Mouse (Mus musculus) layer of hippocampus, postnatal 36 days (tissue): ENCODE results near the gene Ajuba. TPM values are rescaled to one million over a fixed set of nuclear protein-coding genes. Genes with fewer than 3 reads are reported as not detected.
A peak's percentile ranks its signal among the peaks of the same experiment; 100 is the strongest.
"Not testable (repeated sequence)": the region's sequence is repeated elsewhere in the genome, so short reads cannot be mapped to it uniquely, and the experiment has no call there.

Experiments used
- DNase-seq, 2 experiments: peaks; one replicate each; pipeline ENCODE4 v3.0.0; 2022
- total RNA-seq, 2 experiments: library from RNA; stranded (reverse); gene quantifications; 2 replicates each; pipeline ENCODE4 v1.2.3; 2021

Gene Ajuba
- 1 to 10 TPM in 1 of 2 experiments, under 1 TPM in 1; 0.95 to 1.5 TPM for total RNA-seq

DNA sequence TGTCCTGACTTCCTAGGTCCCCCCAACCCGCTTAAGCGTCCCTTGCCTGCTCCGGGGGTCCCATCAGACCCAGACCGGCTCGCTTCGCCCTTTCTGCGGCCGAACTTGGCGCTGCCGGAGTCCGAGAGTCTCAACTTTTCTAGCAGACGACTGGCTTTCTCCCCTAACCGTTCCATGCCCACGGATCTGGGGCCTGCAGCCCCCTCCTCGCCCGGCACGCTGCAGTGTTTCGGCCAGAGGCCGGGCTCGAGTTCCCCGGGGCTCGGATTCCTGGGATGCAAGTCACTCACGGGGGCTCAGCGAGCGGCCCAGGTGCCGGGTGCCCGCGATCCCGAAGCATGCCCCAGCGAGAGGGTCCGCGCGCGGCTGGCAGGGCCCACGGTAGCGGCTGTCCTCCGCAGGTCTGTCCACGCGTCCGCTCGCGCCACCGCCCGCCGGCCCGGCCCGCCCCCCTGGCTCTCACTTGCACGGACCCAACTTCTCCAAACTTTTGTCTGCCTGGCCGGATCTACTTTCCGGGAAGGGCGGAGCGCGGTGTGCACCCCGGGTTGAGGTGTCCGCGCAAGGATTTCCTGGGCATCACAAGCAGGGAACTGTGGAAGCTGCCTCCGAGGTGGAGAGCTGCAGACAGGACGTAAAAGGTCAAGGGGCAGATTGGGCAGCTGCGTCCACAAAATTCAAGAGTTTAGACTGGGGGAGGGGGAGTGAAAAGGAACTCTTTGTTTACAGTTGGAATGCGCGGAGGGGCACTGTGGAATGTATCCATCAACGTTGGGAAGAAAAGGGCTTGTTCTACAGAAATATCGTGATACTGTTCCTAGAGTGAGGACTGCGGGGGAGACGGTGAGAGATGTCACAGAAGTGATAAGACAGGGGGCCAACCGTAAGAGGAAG is at the start of gene Ajuba:
Ajuba (minus strand) TSS at position 470 of the 894 bp plus-strand sequence.
- peak; percentile 67 to 71 for DNase-seq

DNA sequence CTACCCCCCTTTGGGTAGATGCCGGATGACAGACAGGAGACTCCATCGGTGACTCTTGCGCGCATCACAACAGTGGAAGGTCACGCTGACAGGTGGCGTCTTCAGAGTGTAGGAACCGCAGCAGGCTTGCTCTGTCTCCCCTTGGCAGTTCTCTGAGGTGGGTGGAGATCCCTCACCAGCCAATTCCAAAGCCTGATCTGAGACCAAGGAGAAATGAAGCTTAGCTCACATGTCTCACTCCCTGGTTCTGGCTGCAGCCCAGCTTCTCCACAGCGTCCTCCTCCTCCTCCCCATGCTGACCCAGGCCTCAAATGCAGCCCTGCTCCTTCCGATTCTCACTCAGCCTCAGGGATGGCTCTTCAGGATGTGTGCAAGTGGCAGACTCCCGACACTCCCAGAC is 47.6 kb upstream of the Ajuba start:
- no peak for DNase-seq

DNA sequence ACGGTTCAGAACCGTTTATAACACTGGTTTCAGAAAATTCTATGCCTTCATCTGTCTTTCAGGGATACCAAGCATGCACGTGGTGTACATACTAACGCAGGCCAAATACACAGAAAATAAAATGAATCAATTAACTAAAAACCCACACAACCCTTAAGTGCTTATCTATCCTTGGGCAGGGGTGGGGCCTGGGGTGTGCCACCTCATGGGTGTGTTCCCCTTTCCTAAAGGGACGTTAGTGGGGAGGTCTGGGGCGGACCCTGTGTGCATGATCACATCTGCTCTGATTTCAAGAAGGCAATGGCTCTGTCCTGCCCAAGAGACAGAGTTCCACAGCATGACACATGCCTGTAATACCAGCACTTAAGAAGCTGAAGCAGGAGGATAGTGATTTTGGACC is 46.0 kb upstream of the Ajuba start:
- no peak for DNase-seq

DNA sequence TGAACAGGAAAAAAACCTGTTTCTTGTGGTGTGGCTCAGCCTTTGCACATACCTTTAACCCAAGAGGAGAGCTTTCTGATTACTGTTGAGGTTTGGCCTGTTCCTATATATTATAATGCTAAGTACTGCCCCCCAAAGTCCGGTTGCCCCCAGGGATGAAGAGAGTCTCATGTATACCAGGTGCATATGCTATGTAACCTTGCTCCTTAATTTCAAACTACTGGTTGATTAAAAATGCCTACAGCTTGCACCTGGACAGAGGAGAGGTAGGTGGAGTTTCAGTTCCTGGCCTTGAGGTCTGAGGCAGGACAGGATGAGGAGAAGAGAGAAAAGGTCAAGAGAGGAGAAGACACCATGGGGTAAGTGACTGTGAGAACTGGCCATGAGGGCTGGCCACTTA is 43.8 kb upstream of the Ajuba start, which contains the start of gene Psmb11:
Psmb11 (plus strand) TSS at position 301 of the 400 bp plus-strand sequence.
- no peak for DNase-seq

DNA sequence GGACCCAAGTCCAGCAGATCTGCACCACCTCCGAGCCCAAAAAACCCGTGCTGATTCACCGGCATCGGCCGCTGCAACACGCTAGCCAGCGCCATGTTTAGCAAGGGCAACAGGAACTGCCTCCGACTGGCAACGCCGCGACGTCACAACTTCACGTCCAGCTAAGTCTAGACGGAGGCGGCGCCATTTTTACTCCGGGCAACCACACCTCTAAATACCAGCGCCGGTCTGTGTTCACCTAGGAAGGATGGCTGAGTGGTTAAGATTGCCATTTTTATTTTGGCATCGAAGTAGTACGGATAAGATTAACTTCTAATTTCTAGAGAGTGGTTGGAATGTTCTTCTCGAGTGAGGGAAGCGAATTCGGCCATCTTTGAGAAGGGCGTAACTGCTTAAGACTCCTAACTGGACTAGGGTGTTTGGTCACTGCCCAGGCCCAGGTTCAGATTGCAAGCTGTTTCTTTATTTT is 40.6 kb upstream of the Ajuba start, which contains the start of gene Psmb5:
Psmb5 (minus strand) TSS at position 126 of the 469 bp plus-strand sequence.
- peak; percentile 87 to 88 for DNase-seq

DNA sequence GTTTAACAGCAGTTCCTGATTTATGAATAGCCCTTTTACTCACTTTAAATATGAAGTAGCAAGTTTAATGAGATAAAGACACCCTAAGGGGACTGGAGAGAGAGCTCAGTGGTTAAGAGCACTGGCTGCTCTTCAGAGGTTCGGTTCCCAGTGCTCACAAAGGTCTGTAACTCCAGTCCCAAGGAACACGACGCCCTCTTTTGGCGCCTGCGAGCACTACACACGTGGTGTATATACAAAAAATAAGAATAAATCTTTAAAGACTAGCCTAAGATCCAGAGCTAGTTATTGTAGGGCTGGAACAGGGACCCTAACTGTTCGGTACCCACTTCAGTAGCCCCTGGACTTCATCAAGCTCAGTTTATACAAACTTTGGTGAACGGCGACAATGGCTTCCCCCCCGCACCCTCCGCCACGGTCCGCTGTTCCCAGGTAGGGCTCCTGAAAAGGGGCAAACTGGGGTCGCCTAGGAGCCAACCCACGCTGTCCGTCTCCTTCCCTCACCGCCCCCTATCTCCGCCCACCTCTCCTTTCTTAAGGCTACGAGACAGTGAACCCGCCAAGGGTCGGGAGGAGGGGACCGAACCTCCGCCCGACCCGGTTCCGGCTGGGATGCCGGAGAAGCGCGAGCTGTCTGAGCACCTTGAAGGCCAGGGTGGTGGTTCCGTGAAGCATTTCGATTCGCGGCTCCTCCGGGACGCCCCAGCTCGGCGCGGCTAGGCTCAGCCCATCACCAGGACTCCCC is 40.0 kb upstream of the Ajuba start:
- no peak for DNase-seq

DNA sequence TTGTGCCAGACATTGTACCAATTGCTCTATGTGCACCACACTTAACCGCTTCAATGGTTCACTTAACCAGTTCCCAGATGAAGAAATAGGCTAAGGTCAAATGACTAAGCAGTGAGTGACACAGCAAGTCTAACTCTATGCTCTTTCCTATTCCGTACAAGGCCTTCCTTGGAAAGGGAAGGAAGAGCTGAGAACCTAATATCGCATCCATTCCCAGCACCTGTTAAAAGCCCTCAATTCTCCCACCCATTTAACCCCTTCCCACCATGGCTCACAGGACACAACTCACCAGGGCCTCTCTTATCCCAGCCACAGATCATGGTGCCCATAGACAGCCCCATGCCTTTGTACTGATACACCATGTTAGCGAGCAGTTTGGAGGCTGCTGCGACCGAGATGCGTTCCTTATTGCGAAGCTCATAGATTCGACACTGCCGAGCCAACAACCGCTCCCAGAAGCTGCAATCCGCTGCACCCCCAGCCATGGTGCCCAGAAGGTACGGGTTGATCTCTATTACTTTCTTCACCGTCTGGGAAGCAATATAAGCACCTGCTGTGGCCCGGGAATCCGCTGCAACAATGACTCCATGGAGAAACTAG is 39.0 kb upstream of the Ajuba start:
- no peak for DNase-seq

DNA sequence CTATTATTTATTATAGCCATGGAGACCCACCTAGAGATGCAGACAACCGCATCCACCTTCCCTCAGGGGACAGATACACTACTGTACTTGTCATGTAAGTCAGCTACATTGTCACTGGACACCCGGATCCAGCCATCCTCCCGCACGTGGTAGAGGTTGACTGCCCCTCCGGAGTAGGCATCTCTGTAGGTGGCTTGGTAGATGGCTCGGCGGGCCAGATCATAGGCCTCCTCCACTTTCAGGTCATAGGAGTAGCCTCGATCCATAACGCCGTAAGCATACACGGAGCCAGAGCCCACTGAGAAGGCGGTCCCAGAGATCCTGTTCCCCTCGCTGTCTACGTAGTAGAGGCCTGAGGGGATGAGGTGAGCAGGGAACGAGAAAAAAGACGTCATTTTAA is 36.8 kb upstream of the Ajuba start:
- DNase-seq, result not testable (repeated sequence)

DNA sequence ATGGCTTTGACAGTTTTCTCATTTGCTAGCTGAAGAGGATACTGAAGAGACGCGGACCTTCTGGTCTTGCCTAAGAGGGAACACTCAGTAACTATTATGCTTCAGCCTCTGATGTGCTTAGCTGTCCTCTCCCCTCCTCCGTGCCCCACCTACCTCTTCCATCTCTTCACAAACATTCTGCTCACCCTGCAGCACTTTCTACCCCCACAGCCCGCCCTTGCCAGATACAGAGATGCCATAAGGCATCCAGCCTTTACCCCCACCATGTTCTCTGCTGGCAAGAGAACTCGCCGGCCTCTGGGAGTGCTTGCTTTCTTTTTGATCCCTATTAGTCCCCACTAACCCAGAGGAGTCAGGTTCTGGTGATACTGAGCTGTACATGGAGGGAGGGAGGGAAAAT is 33.3 kb upstream of the Ajuba start:
- DNase-seq, result peak; percentile 70 to 77

DNA sequence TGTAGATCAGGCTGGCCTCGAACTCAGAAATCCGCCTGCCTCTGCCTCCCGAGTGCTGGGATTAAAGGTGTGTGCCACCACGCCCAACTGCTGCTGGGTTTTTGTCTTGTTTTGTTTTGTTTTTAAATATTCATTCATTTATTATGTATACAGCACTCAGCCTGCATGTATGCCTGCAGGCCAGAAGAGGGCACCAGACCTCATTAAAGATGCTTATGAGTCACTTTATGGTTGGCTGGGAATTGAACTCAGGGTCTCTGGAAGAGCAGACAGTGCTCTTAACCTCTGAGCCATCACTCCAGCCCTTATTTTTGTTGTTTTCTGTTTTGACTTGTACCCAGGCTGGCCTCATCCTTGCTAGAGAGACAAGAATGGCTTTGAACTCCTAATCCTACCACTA is 32.6 kb upstream of the Ajuba start:
- no peak for DNase-seq

DNA sequence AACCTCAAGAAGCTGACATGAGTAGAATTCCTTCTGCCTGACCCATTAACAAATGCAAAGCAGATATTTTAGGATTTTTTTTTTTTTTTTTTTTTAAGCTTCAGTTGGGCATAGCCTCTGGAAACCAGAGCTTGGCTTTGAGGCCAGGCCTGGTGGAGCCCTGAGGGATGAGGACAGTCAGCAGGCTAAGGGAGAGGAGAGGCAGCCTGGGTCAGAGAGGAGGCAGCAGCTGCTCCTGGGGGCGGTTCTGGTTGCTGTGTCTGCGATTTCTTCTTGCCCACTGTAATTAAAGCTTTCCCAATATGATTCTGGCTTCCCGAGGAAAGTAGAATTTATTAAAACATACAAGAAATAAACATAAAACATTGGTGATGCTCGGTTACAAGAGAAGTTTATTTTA is 31.9 kb upstream of the Ajuba start:
- DNase-seq, result no peak

DNA sequence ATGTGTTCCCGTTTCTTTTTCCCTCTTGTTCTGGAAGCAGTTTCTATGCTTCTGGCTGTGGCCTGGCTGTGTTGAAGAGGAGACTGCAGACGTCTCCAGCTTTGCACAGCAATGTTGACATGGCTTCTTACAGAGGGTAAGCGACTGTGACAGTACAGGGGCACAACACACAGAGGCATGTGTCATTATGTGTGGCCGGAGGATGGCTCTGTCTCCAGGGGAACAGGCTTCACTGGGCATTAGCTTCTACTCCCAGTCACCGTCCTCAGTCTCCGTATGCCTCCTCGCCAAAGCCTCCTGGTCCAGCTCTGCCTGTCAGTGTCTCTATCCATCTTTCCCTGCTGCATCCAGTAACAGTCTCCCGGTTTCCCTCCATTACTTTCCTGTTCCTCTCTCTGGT is 29.9 kb upstream of the Ajuba start:
- no peak for DNase-seq

DNA sequence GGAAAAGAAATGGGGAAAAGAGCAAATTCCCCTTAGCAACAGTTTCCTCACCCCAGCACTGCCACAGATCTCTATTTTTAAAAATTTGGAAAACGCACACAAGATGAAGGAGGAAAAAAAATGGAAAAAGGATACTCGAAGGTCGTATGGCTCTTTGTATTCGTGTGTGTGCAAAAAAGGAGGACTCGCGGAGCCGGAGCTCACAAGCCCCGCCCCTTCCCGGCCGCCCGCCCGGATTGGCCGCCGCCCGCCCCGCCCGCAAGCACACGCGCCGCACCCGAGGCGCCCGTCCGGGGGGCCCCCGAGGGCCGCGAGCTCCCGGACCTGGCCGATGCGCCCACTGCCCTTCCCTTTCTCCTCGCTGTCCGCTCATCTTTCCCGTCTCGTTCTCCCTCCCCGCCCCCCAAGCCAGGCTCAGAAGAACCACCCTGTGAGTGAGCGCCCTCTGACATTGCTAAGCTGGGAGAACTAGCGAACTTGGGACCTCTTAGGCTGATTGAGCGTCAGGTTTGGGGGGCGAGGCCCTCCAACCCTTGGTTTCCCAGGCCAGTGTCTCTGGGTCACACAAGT is 28.5 kb upstream of the Ajuba start, which contains the start of gene 4931414P19Rik:
4931414P19Rik (minus strand) TSS at position 242 of the 570 bp plus-strand sequence.
- DNase-seq, result peak; percentile 64 to 66

DNA sequence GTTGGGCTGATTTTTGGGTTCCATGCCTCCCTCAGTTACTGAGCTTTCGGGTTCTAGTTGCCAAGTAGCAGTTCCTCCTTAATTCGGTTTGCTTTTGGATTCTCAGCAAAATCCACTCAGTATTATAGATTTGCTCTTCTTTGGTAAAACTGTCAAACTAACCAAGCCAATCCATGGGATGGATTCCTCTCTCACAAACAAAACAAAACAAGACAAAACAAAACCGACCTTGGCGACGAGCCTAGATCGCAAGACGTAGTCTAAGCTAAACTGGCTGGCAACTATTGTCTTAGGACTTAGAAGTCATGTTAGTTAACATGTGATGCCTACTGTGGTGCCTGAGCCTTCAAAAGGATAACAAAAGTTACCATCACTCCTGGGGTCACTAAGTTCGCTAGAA is 26.3 kb upstream of the Ajuba start:
- no peak for DNase-seq

DNA sequence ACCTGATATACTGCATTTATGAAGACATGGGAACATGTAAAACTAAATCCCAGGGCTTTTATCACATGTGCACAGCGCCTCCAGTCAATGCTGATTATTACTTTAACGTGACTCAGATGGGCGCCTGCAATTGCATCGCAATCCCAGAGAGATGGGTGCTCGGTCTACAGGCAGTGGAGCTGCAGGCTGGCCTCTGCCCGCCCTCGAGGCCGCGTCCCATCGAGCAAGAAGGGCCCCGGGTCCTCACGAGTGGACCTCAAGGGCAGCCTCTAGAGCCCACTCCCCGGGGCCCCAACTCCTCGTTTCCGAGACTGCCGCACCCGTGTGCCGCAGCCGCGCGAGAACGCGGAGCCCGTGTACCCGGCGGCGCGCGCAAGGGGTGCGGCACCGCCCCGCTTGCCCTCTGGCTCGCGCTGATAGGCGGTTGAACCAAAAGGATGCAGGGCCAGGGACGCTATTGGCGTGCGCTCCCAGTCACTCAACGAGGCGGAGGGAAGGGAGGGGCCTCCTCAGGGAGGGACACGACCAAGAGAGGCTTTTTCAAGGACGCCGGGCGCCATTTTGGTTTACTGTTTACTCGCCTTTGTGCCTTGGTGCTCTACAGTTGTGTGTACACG is 25.8 kb upstream of the Ajuba start:
- peak; percentile 92 to 96 for DNase-seq

DNA sequence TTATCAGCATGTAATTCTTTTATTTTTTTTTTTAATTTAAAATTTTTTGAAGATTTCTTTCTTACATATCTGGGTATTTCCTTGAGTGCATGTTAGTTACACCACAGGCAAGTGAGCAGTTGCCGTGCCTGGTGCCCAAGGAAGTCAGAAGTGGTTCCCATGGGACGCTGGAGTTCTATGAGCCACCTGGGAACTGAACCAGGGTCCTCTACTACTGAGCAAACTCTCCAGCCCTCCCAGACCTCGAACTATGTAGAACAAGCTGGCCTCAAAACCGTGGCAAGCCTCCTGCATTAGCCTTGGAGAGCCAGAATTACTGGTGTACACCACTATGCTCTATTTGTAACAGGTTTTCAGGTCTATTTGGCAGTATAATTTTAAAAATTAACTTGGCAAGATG is 25.3 kb upstream of the Ajuba start:
- DNase-seq, result no peak

DNA sequence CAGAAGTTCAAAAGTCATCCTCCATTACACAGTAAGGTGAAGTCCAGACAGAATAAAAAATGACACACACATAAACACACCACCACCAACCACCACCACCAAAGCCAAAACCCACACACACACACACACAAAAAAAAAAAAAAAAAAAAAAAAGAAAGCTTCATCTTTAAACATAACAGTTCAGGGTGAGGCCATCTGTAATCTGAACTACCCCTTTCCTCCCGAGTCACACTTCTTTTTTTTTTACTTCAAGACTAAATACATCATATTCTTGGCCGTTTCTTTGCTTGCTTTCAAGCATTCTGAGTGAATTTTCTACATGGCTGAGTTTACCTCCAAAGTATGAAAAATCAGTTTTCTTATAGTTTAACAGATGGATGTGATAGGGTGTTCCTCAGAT is 24.2 kb upstream of the Ajuba start:
- no peak for DNase-seq

DNA sequence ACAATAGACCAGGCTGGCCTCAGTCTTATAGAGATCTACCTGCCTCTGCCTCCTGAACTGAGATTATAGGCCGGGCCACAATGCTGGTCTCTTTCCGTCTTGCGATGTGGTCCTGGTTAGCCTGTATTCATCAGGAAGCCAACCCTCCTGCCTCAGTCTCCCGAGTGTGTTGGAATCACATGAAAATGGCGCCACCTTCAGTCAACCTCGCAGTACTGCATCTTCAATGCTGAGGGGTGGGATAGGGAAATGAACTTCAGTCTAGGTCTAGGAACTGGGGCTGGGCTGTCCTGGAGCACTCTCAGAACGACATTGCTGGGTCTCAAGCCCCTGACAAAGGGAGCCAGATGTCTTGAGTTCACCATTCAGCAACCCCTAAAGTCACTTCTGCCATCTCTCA is 19.7 kb upstream of the Ajuba start:
- no peak for DNase-seq

DNA sequence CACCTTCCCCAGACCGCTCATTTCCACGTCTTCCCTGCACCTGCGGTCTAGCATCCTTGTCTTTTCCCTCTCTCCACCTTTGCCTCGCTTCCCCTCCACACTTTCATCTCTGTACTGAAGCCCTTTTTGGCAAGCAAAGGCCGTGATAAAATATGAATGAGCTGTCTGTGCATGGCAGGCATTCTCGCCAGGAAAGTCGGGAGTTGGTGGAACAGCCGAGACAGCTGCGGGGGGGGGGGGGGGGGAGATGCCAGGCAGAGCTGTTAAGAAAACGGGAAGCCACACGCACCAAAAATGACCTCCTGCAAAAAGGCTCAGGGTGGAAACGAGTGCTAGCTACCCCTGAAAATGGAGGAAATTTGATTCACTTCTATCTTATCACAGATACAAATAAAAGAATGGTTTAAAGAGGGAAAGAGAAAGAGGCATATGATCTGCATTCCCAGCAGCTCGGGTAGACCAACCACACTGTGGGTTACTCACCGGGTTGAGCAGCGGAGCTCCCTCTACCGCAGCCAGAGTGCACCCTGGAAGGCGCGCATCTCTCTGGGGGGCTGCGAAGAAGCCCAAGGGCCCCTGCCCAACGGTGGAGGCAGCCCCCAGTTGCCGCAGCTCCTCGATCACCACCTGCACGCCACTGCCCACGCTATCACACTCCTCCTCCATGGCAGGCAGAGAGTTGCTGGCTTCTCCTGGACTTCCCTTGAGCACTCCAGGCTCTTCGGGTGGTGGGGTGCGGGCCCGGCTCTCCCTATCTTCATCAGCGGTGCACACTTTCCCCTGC is 17.5 kb upstream of the Ajuba start:
- no peak for DNase-seq

DNA sequence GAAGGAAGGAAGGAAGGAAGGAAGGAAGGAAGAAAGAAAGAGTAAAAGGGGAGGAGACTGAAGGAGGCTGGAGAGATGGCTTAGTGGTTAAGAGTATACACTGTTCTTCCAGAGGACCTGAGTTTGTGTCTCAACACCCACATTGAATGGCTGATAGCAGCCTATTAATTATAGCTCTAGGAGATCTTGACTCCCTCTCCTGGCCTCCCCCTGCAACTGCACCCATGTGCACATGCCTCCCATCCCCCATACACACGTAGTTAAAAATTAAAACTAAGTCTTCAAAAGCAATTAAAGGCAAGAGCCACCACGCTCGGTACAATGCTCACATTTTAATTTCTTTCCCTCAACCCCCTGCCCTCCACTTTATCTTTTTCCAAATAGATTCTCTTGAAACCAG is 16.7 kb upstream of the Ajuba start:
- no peak for DNase-seq

DNA sequence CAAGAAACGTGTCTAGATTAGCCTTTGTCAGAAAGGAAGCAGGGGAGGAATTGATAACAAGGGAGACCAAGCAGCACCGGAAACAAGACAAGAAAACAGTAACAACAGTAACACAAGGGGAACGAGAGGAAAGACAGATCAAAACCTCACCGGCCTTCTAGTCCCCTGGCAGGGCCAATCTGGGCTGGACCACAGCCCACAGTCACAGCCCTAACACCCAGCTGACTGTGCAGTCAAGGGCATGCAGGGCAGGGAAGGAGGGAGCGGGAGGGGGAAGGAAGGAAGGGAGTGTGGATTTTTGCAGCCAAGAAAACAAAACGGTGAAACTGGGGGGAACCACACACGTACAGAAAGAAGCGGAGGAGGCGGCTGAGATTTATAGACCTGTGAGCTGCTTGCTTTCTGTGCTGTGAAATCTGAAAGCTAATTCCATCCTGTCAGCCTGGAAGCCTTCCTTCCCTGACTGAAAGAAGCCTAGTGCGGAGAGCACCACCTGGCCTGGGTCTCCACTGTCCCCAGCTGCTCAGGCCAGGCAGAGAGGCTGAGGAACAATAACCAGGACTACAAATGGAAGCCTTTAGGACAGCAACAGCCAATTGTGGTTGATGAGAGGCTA is 15.1 kb upstream of the Ajuba start:
- no peak for DNase-seq
